Mouse (Mus musculus) R1 (cell line): ENCODE data around the gene Tnfsf11.
A peak's percentile ranks its signal among the peaks of the same experiment; 100 is the strongest.

ENCODE experiments used
- DNase-seq: peaks from one replicate; pipeline ENCODE4 v3.0.0-alpha.2; 2018; ENCODE audit warnings: low read depth, low spot score

Gene Tnfsf11

DNA sequence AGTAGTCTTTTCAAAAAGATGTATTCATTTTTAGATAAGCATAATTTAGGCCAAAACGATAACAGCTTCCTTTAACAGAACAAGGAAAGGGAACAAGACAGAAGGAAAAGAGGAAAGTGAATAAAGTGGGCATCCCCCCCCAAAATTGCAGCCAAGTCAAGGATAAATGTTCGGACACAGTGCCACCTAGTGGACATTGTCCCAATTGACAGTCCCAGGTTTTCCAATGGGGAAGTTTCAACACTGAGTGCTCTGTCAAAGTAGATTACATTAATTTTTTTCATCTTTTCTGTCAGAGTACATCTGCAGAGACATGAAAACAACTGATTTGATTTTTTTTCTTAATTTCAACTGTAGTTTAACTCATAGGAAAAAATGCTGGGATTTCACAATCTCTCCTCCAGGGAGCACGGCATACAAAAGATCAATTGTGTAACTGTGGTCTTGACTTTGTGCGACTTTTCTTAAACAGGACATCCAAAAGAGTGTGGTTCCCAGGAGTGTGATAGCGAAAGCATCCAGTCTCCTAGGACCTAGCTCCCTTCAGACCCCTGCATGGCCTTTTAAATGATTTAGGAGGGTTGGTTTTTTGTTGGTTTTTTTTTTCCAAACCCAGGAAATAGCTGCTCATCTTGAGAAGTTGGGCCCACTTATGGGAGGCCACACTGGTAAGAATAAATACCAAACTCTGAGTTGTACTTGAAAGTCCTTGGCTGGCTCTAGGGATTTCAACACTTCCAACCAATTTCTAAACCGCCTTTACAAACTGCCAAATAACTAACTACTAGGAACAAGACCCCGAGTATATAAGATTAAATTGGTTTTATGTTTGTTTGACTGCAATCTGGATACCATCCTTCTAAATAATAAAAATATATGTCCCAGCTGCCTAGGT, 19.7 kb downstream of the Tnfsf11 start:
- peak; percentile 66 for DNase-seq

DNA sequence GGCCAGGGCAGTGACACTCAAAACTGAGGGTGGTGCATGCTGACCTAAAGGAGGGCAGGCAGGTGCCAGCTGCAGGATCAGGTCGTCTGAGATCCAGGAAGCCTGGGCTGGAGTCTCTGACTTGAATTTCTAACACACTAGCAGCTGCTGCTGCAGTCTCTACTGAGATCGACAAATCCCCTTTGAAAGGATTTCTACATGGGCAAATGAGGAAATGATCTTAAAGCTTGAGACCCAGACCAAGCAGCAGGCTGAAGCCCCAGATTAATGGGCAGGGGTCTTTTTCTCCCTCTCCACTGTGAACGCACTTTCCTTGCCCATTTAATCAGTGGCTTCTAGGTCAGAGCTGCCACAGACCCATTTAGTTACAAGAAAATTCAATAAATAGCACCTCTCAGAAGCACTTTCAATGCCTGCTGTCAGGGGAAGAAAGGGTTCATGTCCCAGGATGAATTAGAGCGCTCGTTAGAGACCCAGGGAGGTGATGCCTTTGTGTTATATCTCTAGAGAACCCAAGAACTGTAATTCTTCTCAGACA, 21.8 kb downstream of the Tnfsf11 start:
- DNase-seq, result no peak

DNA sequence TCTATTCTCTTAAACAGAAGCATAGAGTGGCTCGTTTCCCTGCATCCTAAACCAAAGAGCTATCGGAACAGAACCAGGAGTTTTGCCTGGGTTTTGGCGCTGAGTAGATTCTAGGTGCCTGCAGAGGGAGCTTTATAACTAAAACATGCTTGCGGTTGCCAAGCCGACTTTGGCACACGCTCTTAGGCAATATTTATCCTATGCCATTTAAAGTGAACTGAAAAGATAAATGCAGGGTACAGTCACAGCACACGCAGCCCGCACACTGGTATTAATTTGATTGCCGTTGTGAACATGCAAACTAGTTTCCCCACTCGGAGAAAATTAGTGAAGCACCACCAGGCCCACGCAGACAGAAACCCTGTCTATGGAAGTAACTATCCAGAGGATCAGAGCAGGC, 25.4 kb downstream of the Tnfsf11 start:
- no peak for DNase-seq

DNA sequence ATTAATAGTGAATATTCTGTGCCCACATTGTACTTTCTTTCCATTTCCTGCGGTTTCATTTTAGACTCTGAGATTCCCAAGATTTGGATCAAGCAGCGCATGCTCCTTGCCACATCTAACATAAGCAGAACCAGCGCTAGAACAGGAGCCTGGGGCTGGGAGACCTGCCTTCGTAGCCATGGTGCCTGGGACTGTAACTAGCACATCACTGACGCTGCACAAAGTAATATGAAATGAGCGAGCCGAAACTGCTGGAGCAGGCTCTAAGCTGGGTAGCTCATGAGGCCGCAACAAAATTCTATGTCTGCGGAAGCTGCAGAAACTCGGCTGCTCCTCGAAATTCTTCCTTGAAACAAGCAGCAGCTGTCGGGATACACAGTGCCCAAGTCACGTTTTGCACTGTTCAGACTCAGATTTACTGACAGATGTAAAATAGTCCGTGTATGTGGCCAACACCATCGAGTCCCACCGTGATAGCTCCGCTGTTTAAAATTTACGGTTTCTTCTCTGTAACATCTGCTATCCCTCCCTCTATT, 31.4 kb downstream of the Tnfsf11 start:
- DNase-seq, result peak; percentile 43

DNA sequence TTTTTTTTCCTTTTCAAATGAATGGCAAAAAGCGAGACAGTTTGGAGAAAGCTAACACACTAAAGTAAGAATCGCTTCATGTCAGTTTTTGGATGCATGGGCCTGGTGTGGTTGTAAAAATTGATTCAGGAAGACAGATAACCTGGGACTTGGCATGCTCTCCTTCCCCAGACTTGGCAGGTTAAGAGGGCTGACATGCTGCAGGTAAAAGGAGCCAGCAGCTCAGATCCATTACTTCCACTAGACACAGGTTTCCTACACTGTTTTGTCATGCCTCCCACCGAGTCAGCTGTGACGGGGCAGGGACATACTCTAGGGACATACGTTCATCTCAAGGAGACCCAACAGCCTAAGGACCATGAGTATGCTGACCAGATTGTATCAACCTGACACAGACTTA, 33.0 kb downstream of the Tnfsf11 start:
- no peak for DNase-seq

DNA sequence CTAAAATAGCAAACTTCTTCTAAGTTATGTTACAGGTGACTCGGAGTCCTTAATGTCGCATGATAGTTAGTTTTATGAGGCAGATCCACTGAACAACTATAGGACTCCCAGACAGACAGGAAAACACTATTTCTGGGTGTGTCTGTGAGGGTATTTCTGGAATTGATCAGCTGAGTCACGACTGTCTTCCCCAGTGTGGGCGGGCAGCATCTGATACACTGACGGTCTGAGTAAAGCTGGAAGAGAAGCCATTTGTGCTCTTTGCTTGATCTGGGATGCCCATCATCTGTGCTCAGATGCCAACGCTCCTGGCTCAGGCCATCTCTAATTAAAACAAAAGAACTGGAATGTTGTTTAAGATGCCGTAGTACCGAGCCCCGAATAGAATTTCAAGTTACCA, 33.7 kb downstream of the Tnfsf11 start:
- DNase-seq, result no peak

DNA sequence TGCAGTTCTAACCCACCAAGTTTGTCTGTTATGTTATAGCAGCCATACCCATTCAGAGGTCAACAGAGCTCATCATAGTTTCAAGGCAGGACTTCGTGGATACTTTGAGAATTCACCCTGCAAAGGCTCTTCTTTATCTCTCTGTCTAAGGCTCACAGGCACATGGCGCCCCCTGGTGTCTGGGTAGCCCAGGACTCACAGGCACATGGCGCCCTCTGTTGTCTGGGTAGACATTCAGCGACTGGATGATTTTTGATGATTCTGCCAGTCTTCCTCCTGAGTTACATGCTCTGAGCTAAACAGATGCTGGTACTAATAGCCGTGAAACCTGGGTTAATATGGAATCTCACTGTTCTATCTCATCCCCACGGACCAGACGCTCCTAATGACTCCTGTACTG, 34.3 kb downstream of the Tnfsf11 start:
- DNase-seq, result peak; percentile 82

DNA sequence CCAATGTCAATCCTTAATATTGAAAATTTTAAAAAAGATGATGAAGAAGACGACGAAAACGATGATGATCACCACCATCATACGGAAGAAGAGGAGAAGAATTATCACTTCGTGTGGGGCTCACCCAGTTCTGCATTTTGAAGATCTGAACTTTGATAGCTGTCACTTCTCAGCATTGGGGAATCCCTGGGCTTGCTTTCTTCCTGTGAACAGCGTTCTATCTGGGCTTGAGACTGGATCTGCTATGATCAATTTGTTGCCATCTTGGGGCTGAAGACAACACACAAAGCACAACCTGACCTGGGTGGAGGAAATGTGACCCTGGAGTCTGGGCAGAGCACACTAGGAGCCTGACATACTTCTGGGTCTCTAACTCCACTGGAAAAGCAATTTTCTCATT, 43.0 kb downstream of the Tnfsf11 start:
- DNase-seq, result no peak

DNA sequence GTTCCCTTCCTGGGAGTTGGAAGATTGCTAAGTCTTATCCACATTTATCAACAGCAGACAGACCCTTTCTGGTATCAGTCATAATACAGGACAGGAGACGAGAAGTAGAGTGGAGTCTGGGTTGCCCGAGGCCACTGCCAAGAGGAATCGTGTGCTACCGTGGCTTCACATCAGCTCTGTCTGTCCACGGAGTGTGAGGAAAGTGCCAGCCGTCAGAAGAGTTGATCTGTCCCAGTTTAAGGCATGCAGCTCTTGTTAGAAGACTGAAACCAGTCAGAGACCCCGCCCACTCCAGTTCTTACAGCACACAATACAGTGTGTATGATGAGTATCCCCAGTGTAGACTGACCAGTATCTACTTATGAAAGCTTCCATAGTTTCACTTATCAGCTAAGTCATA, 45.2 kb downstream of the Tnfsf11 start:
- no peak for DNase-seq

DNA sequence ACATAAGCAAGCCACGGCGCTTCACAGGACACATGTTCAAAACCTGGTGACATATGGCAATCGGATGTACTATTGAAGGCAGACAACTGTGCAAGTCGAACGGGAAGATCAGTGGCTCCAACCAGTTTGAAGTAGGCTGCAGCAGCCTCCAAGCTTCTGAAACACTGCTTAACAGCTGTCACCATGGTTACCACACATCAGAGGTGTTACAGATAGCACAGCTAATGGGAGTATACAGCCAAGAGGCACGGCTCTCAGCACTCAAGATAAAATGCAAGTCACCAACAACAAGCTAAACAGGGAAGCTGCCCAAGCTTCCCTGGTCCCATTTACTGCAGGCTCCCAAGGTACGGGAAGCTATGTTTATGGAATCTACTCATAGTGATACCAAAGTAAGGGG, 46.6 kb downstream of the Tnfsf11 start:
- peak; percentile 41 for DNase-seq

DNA sequence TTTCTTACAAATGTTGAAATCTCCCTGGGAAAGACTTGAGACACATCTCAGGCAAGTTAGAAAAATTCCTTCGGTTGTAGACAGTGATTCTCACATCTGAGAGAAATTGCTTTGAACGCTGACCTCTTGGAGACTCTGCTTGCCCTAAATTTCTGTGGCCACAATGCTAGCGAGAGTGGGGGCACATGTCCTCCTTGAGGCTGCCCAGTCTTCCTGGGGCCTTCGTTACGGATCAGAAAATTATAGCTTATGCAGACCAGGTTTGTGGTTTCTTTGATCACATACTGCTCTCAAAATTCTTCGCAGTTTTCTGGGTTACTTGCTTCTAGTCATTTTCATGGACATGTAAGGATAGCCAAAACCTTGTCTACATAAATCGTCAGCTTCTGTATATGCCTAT, 53.8 kb downstream of the Tnfsf11 start:
- no peak for DNase-seq

DNA sequence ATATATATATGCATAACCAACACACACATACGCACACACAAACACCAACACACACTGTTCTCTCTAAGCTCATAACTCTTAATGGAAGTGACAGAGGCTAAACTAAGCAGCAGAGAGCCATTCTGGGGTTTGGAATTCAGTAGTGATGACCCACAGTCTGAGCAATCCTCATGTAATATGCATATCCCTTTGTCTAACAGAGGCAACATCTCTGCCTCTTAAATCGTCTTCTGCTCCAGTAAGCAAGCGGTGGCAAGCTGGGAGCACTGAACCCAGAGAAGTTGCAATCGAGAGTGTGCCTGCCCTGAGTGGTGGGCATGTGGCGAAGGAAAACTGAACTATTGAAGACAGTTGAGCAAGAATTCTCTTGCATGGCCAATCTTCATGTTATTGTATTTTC, 61.2 kb downstream of the Tnfsf11 start:
- DNase-seq, result no peak

DNA sequence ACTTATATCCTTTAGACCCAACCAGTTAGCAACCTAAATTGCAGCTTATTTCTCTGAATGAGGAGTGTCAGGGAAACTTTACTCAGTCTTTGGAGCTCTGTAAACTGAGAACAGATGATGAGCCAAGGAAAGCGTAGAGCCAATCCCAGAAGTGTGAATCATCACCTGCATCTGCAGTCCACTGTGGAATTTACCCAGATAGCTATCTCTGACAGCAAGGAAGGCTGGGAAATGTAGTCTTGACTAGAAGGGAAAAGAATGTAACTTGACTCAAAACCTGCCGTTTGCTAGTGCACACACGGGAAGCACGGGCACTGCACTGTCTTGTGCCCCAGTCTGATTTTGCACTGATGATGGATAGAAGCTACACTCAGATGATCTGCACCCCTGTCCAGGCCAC, 63.0 kb downstream of the Tnfsf11 start:
- DNase-seq, result peak; percentile 68

DNA sequence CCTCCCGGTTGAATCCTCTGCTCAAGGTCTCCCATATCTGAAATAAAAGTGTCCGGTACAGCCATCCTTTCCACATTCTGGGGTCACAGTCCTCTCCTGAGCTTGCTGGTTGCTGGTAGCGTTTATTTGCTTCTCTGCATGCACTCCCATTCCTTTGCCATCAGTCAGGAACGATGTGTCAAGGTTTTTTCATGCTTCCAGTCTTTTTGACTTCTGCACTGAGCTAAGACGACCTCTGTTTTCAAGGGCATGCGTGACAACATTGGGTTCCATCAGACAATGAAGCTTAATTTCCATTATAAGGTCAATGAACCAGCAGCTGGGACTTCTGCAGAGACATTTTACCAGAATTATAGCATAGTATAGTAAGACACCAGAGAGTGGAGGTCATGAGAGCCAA, 68.5 kb downstream of the Tnfsf11 start:
- DNase-seq, result no peak

DNA sequence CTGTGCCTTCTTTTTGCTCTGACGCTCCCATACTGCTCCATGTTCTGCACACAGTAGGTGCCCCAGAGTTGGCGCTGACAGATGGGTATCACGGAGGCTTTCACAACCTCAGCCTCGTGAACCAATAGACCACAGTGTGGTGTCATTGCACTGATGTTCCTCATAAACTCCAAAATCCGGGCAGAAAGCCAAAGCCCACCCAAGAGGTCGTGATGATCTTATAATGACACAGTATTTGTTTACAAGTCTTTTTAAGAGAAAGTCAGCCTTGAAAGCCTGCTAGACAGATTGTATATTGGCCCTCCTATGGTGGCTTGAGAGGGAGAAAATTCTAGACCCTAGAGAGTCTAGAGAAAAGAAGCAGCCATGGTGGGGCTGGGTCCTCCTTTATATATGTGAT, 70.6 kb downstream of the Tnfsf11 start:
- no peak for DNase-seq

DNA sequence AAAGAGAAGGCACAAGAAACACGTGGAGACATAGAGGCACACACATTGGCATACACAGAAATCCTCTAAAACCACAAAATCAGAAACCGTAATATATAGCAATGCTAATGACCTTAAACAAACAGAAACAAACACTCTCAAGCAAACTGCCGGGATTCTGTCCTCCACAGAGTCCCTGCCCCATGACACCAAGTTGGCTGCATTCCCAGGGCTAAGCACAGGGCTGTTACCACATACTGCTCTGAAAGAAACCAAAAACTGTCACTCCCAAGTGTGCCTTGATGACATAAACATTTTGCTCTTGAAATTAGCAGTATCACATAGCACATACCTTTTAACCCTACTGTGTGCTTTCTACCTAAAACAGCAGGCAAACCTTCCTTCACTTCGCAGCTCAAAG, 71.7 kb downstream of the Tnfsf11 start:
- no peak for DNase-seq

DNA sequence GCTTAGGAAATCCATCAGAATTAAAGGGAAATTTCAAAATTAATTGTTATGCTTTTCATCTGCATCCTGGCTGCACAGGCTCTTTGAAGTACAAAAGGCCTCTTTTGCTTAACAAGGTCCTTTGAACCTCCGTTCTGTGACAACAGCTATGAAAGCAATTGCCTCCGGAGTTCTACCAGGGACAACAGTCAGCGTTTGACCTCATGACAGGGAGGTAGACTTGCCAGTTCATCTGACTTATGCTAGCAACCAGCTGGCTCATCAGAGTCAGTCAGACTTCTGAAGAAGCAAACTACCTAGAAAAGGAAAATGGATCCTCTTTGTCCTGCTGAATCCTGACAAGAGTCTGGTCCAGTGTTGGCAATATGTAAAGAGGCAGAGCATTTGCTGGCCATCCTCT, 72.5 kb downstream of the Tnfsf11 start:
- no peak for DNase-seq

DNA sequence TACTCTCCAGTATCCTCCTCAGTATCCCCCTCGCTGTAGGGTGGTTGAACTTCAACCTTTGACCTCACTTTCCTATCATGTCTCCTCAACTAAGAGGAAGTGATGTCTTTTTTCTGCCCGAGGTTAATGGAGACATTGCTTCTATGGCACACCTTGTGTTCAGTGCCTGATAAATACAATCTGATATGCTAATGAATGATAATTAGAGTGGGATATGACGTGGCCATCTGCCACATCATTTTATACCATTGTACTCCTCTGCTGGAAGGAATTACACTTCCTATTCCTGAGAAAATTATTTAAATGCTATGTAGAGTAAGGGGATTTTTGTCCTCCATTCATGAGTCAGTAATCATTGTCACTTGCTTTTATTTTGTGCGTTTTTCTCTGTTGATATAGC, 78.8 kb downstream of the Tnfsf11 start:
- DNase-seq, result no peak
